Mouse (Mus musculus): Measurements from ENCODE around the gene Arhgap9. TPM values are rescaled to one million over a fixed set of nuclear protein-coding genes. Genes with fewer than 3 reads are reported as not detected.

The Arhgap9 gene
- polyA plus RNA-seq, 1 experiment from 2014 or later, result 3.2 TPM

GRCm38 (mm10) chr10:127291881-127292638, 29.7 kb upstream of the Arhgap9 start:
- peak overlapping the region; percentile 93 for H3K27ac ChIP-seq (ENCODE audit: low read depth)
- ATAC-seq (ENCODE audit: insufficient read depth) (no peak), DNase-seq (no peak)
- WGBS, result 22% methylated on average over 5 of the region's 5 CpGs
- H3K27me3 ChIP-seq (ENCODE audit: insufficient read depth, low read length), result no peaks in the 10 kb centered on the region
- H3K4me2 ChIP-seq, result peak overlapping the region; percentile 83
- peaks cover 43% of the 10 kb centered on the region for H3K36me3 ChIP-seq (ENCODE audit: insufficient read depth)
- H3K9me3 ChIP-seq (ENCODE audit: low read depth, low read length), result no peaks in the 10 kb centered on the region
- TF ChIP-seq CTCF (IDR thresholded peaks at IDR 0.05; ENCODE audit: low read depth), result no peak
- peaks cover 24% of the 10 kb centered on the region; the same call in 1 of the 2 replicates for H3K4me1 ChIP-seq (ENCODE audit: insufficient read depth)
- H3K4me3 ChIP-seq (ENCODE audit: low read depth, low read length), result peak overlapping the region; percentile 65
- H3K9ac ChIP-seq, result peak overlapping the region; percentile 76

- Histone ChIP-seq H3K9me3 (ENCODE audit: low read depth, low read length) (no peaks in the 10 kb centered on the region), H3K27me3 (ENCODE audit: insufficient read depth, low read length) (no peaks in the 10 kb centered on the region), H3K4me2 (peak overlapping the region; percentile 32; the same call in 1 of the 2 replicates), H3K27ac (ENCODE audit: low read depth) (no peak overlapping the region), H3K9ac (no peak overlapping the region), H3K36me3 (ENCODE audit: insufficient read depth) (peaks cover 48% of the 10 kb centered on the region), H3K4me1 (ENCODE audit: insufficient read depth) (peaks cover 16% of the 10 kb centered on the region; the same call in 1 of the 2 replicates), H3K4me3 (ENCODE audit: low read depth, low read length) (no peak overlapping the region)
- DNase-seq (no peak), ATAC-seq (ENCODE audit: insufficient read depth) (no peak)
- no peak for TF ChIP-seq CTCF (IDR thresholded peaks at IDR 0.05; ENCODE audit: low read depth)
- WGBS, result 74% methylated on average over 6 of the region's 6 CpGs
These were observed 28.7 kb upstream of the Arhgap9 start for GRCm38 (mm10) chr10:127292987-127293538.

- H3K27ac ChIP-seq (ENCODE audit: low read depth), result no peak overlapping the region
- peaks cover 16% of the 10 kb centered on the region; the same call in 1 of the 2 replicates for H3K4me1 ChIP-seq (ENCODE audit: insufficient read depth)
- H3K9ac ChIP-seq, result no peak overlapping the region
- ATAC-seq (ENCODE audit: insufficient read depth) (no peak), DNase-seq (no peak)
- H3K9me3 ChIP-seq (ENCODE audit: low read depth, low read length), result no peaks in the 10 kb centered on the region
- no peaks in the 10 kb centered on the region for H3K27me3 ChIP-seq (ENCODE audit: insufficient read depth, low read length)
- 83% methylated on average over 3 of the region's 3 CpGs for WGBS
- peaks cover 54% of the 10 kb centered on the region for H3K36me3 ChIP-seq (ENCODE audit: insufficient read depth)
- no peak overlapping the region for H3K4me3 ChIP-seq (ENCODE audit: low read depth, low read length)
- no peak for TF ChIP-seq CTCF (IDR thresholded peaks at IDR 0.05; ENCODE audit: low read depth)
- H3K4me2 ChIP-seq, result 0 out of 2 replicates have a peak overlapping the region, but pooled peaks have one; percentile 32
These were observed 28.1 kb upstream of the Arhgap9 start for GRCm38 (mm10) chr10:127293590-127294113.

GRCm38 (mm10) chr10:127294895-127295510, 26.8 kb upstream of the Arhgap9 start:
- TF ChIP-seq CTCF (IDR thresholded peaks at IDR 0.05; ENCODE audit: low read depth), result no peak
- no peaks in the 10 kb centered on the region for H3K27me3 ChIP-seq (ENCODE audit: insufficient read depth, low read length)
- no peak overlapping the region for H3K4me3 ChIP-seq (ENCODE audit: low read depth, low read length)
- no peaks in the 10 kb centered on the region for H3K9me3 ChIP-seq (ENCODE audit: low read depth, low read length)
- DNase-seq (no peak), ATAC-seq (ENCODE audit: insufficient read depth) (no peak)
- H3K27ac ChIP-seq (ENCODE audit: low read depth), result no peak overlapping the region
- H3K4me1 ChIP-seq (ENCODE audit: insufficient read depth), result peaks cover 10% of the 10 kb centered on the region; the same call in 1 of the 2 replicates
- no peak overlapping the region for H3K4me2 ChIP-seq
- 87% methylated on average over 10 of the region's 10 CpGs for WGBS
- H3K9ac ChIP-seq, result no peak overlapping the region
- peaks cover 68% of the 10 kb centered on the region for H3K36me3 ChIP-seq (ENCODE audit: insufficient read depth)

- no peak overlapping the region for H3K9ac ChIP-seq
- H3K36me3 ChIP-seq (ENCODE audit: insufficient read depth), result peaks cover 80% of the 10 kb centered on the region
- no peak for TF ChIP-seq CTCF (IDR thresholded peaks at IDR 0.05; ENCODE audit: low read depth)
- ATAC-seq (ENCODE audit: insufficient read depth) (no peak), DNase-seq (no peak)
- no peaks in the 10 kb centered on the region for H3K27me3 ChIP-seq (ENCODE audit: insufficient read depth, low read length)
- H3K4me2 ChIP-seq, result no peak overlapping the region
- peaks cover 10% of the 10 kb centered on the region; the same call in 1 of the 2 replicates for H3K4me1 ChIP-seq (ENCODE audit: insufficient read depth)
- no peak overlapping the region for H3K4me3 ChIP-seq (ENCODE audit: low read depth, low read length)
- no peaks in the 10 kb centered on the region for H3K9me3 ChIP-seq (ENCODE audit: low read depth, low read length)
- no peak overlapping the region for H3K27ac ChIP-seq (ENCODE audit: low read depth)
- 83% methylated on average over 24 of the region's 24 CpGs for WGBS
These were observed 25.6 kb upstream of the Arhgap9 start for GRCm38 (mm10) chr10:127295986-127296794.

- WGBS, result 87% methylated on average over 16 of the region's 16 CpGs
- no peaks in the 10 kb centered on the region for H3K9me3 ChIP-seq (ENCODE audit: low read depth, low read length)
- peaks cover 90% of the 10 kb centered on the region for H3K36me3 ChIP-seq (ENCODE audit: insufficient read depth)
- no peak overlapping the region for H3K4me3 ChIP-seq (ENCODE audit: low read depth, low read length)
- H3K27ac ChIP-seq (ENCODE audit: low read depth), result no peak overlapping the region
- ATAC-seq (ENCODE audit: insufficient read depth) (no peak), DNase-seq (no peak)
- no peaks in the 10 kb centered on the region; the same call in 1 of the 2 replicates for H3K4me1 ChIP-seq (ENCODE audit: insufficient read depth)
- no peak overlapping the region for H3K9ac ChIP-seq
- no peak for TF ChIP-seq CTCF (IDR thresholded peaks at IDR 0.05; ENCODE audit: low read depth)
- H3K4me2 ChIP-seq, result no peak overlapping the region
- no peaks in the 10 kb centered on the region for H3K27me3 ChIP-seq (ENCODE audit: insufficient read depth, low read length)
These were observed 24.5 kb upstream of the Arhgap9 start for GRCm38 (mm10) chr10:127297015-127297871.

All from lung, embryonic 14.5 days (tissue).